Comparison of ENCODE assay signal across 8 mouse cellular contexts in the genomic region with DNA sequence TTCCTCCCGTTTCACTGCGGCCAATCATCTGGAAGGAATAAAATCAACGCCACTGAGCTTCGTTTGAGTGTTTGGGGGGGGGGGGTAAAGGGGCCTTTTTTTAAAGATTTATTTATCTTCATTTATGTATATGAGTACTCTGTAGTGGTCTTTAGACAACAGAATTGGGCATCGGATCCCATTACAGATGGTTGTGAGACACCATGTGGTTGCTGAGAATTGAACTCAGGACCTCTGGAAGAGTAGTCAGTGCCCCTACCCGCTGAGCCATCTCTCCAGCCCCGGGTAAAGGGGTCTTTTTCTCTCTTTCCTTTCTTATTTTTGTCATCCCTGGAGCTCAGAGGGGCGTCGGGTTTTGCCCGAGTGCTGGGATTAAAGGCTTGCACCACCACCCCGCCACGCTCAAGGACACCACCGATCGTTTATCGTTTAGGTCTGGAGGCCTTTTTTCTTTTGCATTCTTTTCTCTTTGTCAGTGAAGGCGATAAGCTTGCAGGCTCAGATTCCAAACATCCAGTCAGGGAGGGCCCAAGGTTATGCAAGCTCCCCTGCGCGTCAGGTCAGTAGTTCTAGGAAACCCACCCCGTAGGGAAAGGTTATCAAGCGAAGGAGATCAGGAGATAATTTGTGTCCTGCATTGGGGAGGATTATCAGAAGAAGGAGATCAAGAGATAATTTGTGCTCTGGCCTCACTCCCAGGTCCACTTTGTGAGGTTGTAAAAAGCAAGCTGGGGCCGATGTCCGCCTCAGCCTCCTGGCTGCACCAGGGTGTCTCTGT. TPM values are rescaled to one million over a fixed set of nuclear protein-coding genes. Genes with fewer than 3 reads are reported as not detected.
DNase-seq lines count a peak whose midpoint lies in the region; ATAC-seq and TF ChIP-seq lines count a peak whose summit lies in the region.

No protein-coding gene starts in this region.

- H3K9me3 ChIP-seq in heart, postnatal 0 days (replicated peaks; ENCODE audit: control insufficient read depth, low read length): no peaks in the 10 kb centered on the region
- no peaks in the 10 kb centered on the region for H3K9me3 ChIP-seq in liver, embryonic 16.5 days (replicated peaks; ENCODE audit: control insufficient read depth, low read length)

- peak overlapping the region; percentile 84 for H3K4me3 ChIP-seq in gastrocnemius, adult 2 months
- peak overlapping the region; percentile 80 for H3K4me3 ChIP-seq in heart, postnatal 0 days (ENCODE audit: low read depth, low read length)
- peak overlapping the region; percentile 99 for H3K4me3 ChIP-seq in liver, embryonic 16.5 days (ENCODE audit: low read depth, low read length)

- peak overlapping the region; percentile 83 for H3K9ac ChIP-seq in heart, postnatal 0 days (replicated peaks; ENCODE audit: low read depth, low read length)
- H3K9ac ChIP-seq in liver, embryonic 16.5 days (ENCODE audit: low read depth, low read length): peak overlapping the region; percentile 77

- no peak for ATAC-seq in heart, postnatal 0 days (ENCODE audit: insufficient read depth, low read depth)
- ATAC-seq in liver, embryonic 16.5 days (ENCODE audit: low read depth): no peak

- DNase-seq in gastrocnemius, adult 2 months: peak; percentile 17
- DNase-seq in gastrocnemius, postnatal 25 days: no peak
- DNase-seq in A20 (ENCODE audit: low read depth, low spot score): peak; percentile 47
- peak; percentile 21 for DNase-seq in c-Kit-positive CD71-positive TER-119-negative erythroid progenitor cells, embryonic 14.5 days (ENCODE audit: low read depth)
- DNase-seq in heart, postnatal 0 days (ENCODE audit: low spot score): no peak
- peak; percentile 22 for DNase-seq in thymus, postnatal 14 days
- no peak for DNase-seq in T-cell, adult 2 months (ENCODE audit: low spot score)

- intact Hi-C loops in gastrocnemius, adult 2 months (cut with DNase I): loop anchor here (5.0 kb wide), 2 partner anchors 36 to 56 kb away; partner anchors contain the start of gene Kansl2

- 6% methylated on average over 22 of the region's 22 CpGs for WGBS in heart, postnatal 0 days
- 3% methylated on average over 22 of the region's 22 CpGs for WGBS in liver, embryonic 16.5 days (ENCODE audit: insufficient replicate concordance)

- no peak for TF ChIP-seq EP300 in heart, postnatal 0 days (IDR thresholded peaks at IDR 0.05; ENCODE audit: low read depth)

- no peaks in the 10 kb centered on the region for H3K27me3 ChIP-seq in heart, postnatal 0 days (ENCODE audit: control insufficient read depth, insufficient read depth, low read length)
- H3K27me3 ChIP-seq in liver, embryonic 16.5 days (ENCODE audit: control insufficient read depth, insufficient read depth, low read depth, low read length): no peaks in the 10 kb centered on the region

- peaks cover 2% of the 10 kb centered on the region; the same call in 1 of the 2 replicates for H3K36me3 ChIP-seq in heart, postnatal 0 days (replicated peaks; ENCODE audit: control insufficient read depth, insufficient read depth, low read length)
- H3K36me3 ChIP-seq in liver, embryonic 16.5 days (ENCODE audit: control insufficient read depth, insufficient read depth): peaks cover 6% of the 10 kb centered on the region

- peak overlapping the region; percentile 98 for H3K27ac ChIP-seq in gastrocnemius, adult 2 months
- peak overlapping the region; percentile 97 for H3K27ac ChIP-seq in heart, postnatal 0 days (ENCODE audit: low read depth)
- H3K27ac ChIP-seq in liver, embryonic 16.5 days (ENCODE audit: low read length): peak overlapping the region; percentile 100

- no peak for TF ChIP-seq CTCF in gastrocnemius, adult 2 months (IDR thresholded peaks at IDR 0.05)
- no peak for TF ChIP-seq CTCF in heart, postnatal 0 days (IDR thresholded peaks at IDR 0.05; ENCODE audit: low read depth)

- peak overlapping the region; percentile 68 for H3K4me2 ChIP-seq in heart, postnatal 0 days (ENCODE audit: low read depth, low read length)
- peak overlapping the region; percentile 67 for H3K4me2 ChIP-seq in liver, embryonic 16.5 days (ENCODE audit: low read depth, low read length)

- H3K4me1 ChIP-seq in heart, postnatal 0 days (ENCODE audit: control insufficient read depth, insufficient read depth): peaks cover 22% of the 10 kb centered on the region
- peaks cover 28% of the 10 kb centered on the region for H3K4me1 ChIP-seq in liver, embryonic 16.5 days (ENCODE audit: control insufficient read depth, low read depth, low read length)

RNA-seq across cellular contexts. Expression of gene Ccnt1, which starts 2.3 kb away (rescaled TPM):
- total RNA-seq in gastrocnemius, adult 2 months (2021): 10 to 100 TPM; 20.4 to 20.5 TPM
- 10 to 100 TPM; 17.3 to 21.1 TPM for total RNA-seq in gastrocnemius, postnatal 25 days (2021)
- total RNA-seq in heart, postnatal 0 days (2014; rRNA removed; ENCODE audit: low replicate concordance): 20.0 and 32.8 TPM in 2 replicates
- polyA plus RNA-seq in heart, postnatal 0 days (2015; fragmentation: Nextera tagmentation; extraction: Ambion mirVana): 21.4 and 22.3 TPM in 2 replicates
- 24.3 and 25.9 TPM in 2 replicates for polyA plus RNA-seq in liver, embryonic 16.5 days (2015; fragmentation: Nextera tagmentation; extraction: Ambion mirVana)

RNA-seq across cellular contexts. Expression of gene 4930415O20Rik, which starts 2.4 kb away (rescaled TPM):
- total RNA-seq in gastrocnemius, adult 2 months (2021): 1 to 10 TPM in 1 of 2 experiments, not detected in 1; 1.2 TPM
- under 1 TPM in 1 of 2 experiments, not detected in 1; 0.74 TPM for total RNA-seq in gastrocnemius, postnatal 25 days (2021)
- total RNA-seq in heart, postnatal 0 days (2014; rRNA removed; ENCODE audit: low replicate concordance): not detected in 2 replicates
- polyA plus RNA-seq in heart, postnatal 0 days (2015; fragmentation: Nextera tagmentation; extraction: Ambion mirVana): 0.30 TPM in 1 of 2 replicates, not detected in the other
- not detected in 2 replicates for polyA plus RNA-seq in liver, embryonic 16.5 days (2015; fragmentation: Nextera tagmentation; extraction: Ambion mirVana)

RNA-seq across cellular contexts. Expression of gene Kansl2, which starts 34.4 kb away (rescaled TPM):
- total RNA-seq in gastrocnemius, adult 2 months (2021): 10 to 100 TPM; 64.7 to 66.3 TPM
- 10 to 100 TPM; 55.8 to 57.9 TPM for total RNA-seq in gastrocnemius, postnatal 25 days (2021)
- 58.7 and 62.3 TPM in 2 replicates for total RNA-seq in heart, postnatal 0 days (2014; rRNA removed; ENCODE audit: low replicate concordance)
- 60.7 and 73.1 TPM in 2 replicates for polyA plus RNA-seq in heart, postnatal 0 days (2015; fragmentation: Nextera tagmentation; extraction: Ambion mirVana)
- 28.3 and 28.5 TPM in 2 replicates for polyA plus RNA-seq in liver, embryonic 16.5 days (2015; fragmentation: Nextera tagmentation; extraction: Ambion mirVana)

RNA-seq across cellular contexts. Expression of gene Adcy6, which starts 41.4 kb away (rescaled TPM):
- total RNA-seq in gastrocnemius, adult 2 months (2021): 10 to 100 TPM; 22.8 to 23.1 TPM
- 10 to 100 TPM; 19.0 to 32.3 TPM for total RNA-seq in gastrocnemius, postnatal 25 days (2021)
- total RNA-seq in heart, postnatal 0 days (2014; rRNA removed; ENCODE audit: low replicate concordance): 200 and 216 TPM in 2 replicates
- polyA plus RNA-seq in heart, postnatal 0 days (2015; fragmentation: Nextera tagmentation; extraction: Ambion mirVana): 29.2 and 33.5 TPM in 2 replicates
- polyA plus RNA-seq in liver, embryonic 16.5 days (2015; fragmentation: Nextera tagmentation; extraction: Ambion mirVana): 6.1 and 8.3 TPM in 2 replicates

Comparison
In these comparisons a context has a peak if more than half of its experiments do, and no peak if none do; other contexts are left out.
1. DNase-seq: peak in gastrocnemius, adult 2 months (single experiment), A20 (single experiment), c-Kit-positive CD71-positive TER-119-negative erythroid progenitor cells, embryonic 14.5 days (single experiment) and thymus, postnatal 14 days (single experiment); none in gastrocnemius, postnatal 25 days (single experiment), heart, postnatal 0 days (single experiment) and T-cell, adult 2 months (single experiment).
2. Peak in every context shown above with its lines, with median percentiles within 50 percentile points of each other: H3K27ac ChIP-seq and H3K4me3 ChIP-seq.